Mouse (Mus musculus) megakaryocyte, embryonic 14.5 days (primary cell): ENCODE data around the gene Zfr2.

Source experiments
- FLI1 ChIP-seq: IDR thresholded peaks from 2 replicates; pipeline ENCODE4 v1.6.1; 2012; ENCODE audit warnings: low read length, inconsistent platforms, mixed read lengths
- GATA1 ChIP-seq: IDR thresholded peaks from 3 replicates; pipeline ENCODE4 v1.6.1; 2012; ENCODE audit warnings: mixed read lengths, low read length, inconsistent platforms, borderline replicate concordance

- no peak for TF ChIP-seq GATA1
- no peak for TF ChIP-seq FLI1
These were observed 11.2 kb downstream of the Zfr2 start for GRCm38 (mm10) chr10:81244146-81244545.
